Mouse (Mus musculus): ENCODE data around the gene Epm2a. TPM values are rescaled to one million over a fixed set of nuclear protein-coding genes. Genes with fewer than 3 reads are reported as not detected.
"Not testable (repeated sequence)": the region's sequence is repeated elsewhere in the genome, so short reads cannot be mapped to it uniquely, and the experiment has no call there.

Gene Epm2a
- 1.0 and 1.1 TPM in 2 replicates for polyA plus RNA-seq (2014; fragmentation: Nextera tagmentation; extraction: Ambion mirVana)

GRCm38 (mm10) chr10:11343205-11344141 is at the start of gene Epm2a:
Epm2a (plus strand) TSS chr10:11343404.
- H3K4me3 ChIP-seq (ENCODE audit: low read depth, low read length) = peak within 1 kb of the TSS; percentile 68
- peak; percentile 84 for DNase-seq (ENCODE audit: low spot score)
- no peaks in the 10 kb centered on the region for H3K36me3 ChIP-seq (ENCODE audit: control insufficient read depth, insufficient read depth, low read length)
- peak within 1 kb of the TSS; percentile 96 for H3K27ac ChIP-seq (ENCODE audit: low read depth, low read length)
- ATAC-seq = peak; percentile 96
- peak within 1 kb of the TSS; percentile 73 for H3K4me2 ChIP-seq (ENCODE audit: low read length)
- H3K4me1 ChIP-seq (ENCODE audit: control insufficient read depth, insufficient read depth, low read length) = no peaks in the 10 kb centered on the region
- no peaks in the 10 kb centered on the region for H3K27me3 ChIP-seq (replicated peaks; ENCODE audit: control insufficient read depth, insufficient read depth, low read length)
- H3K9me3 ChIP-seq (replicated peaks; ENCODE audit: control insufficient read depth, low read length) = no peaks in the 10 kb centered on the region
- H3K9ac ChIP-seq (ENCODE audit: low read length) = peak within 1 kb of the TSS; percentile 89
- WGBS = under 1% methylated on average over 90 of the region's 106 CpGs

GRCm38 (mm10) chr10:11298418-11298817 is 44.8 kb upstream of the Epm2a start:
- H3K4me3 ChIP-seq (ENCODE audit: low read depth, low read length) = no peak overlapping the region
- peaks cover 16% of the 10 kb centered on the region for H3K36me3 ChIP-seq (ENCODE audit: control insufficient read depth, insufficient read depth, low read length)
- DNase-seq (ENCODE audit: low spot score) = no peak
- 97% methylated on average over 6 of the region's 6 CpGs for WGBS
- H3K9me3 ChIP-seq (replicated peaks; ENCODE audit: control insufficient read depth, low read length) = no peaks in the 10 kb centered on the region
- no peak overlapping the region for H3K27ac ChIP-seq (ENCODE audit: low read depth, low read length)
- H3K9ac ChIP-seq (ENCODE audit: low read length) = no peak overlapping the region
- H3K4me2 ChIP-seq (ENCODE audit: low read length) = no peak overlapping the region
- no peak for ATAC-seq
- no peaks in the 10 kb centered on the region for H3K4me1 ChIP-seq (ENCODE audit: control insufficient read depth, insufficient read depth, low read length)
- no peaks in the 10 kb centered on the region for H3K27me3 ChIP-seq (replicated peaks; ENCODE audit: control insufficient read depth, insufficient read depth, low read length)

- no peak overlapping the region for H3K27ac ChIP-seq (ENCODE audit: low read depth, low read length)
- 70% methylated on average over 9 of the region's 9 CpGs for WGBS
- DNase-seq (ENCODE audit: low spot score) = peak; percentile 12
- no peaks in the 10 kb centered on the region for H3K4me1 ChIP-seq (ENCODE audit: control insufficient read depth, insufficient read depth, low read length)
- no peaks in the 10 kb centered on the region for H3K27me3 ChIP-seq (replicated peaks; ENCODE audit: control insufficient read depth, insufficient read depth, low read length)
- no peak overlapping the region for H3K4me2 ChIP-seq (ENCODE audit: low read length)
- no peak overlapping the region for H3K4me3 ChIP-seq (ENCODE audit: low read depth, low read length)
- H3K9ac ChIP-seq (ENCODE audit: low read length) = no peak overlapping the region
- H3K9me3 ChIP-seq (replicated peaks; ENCODE audit: control insufficient read depth, low read length) = no peaks in the 10 kb centered on the region
- ATAC-seq = no peak
- no peaks in the 10 kb centered on the region for H3K36me3 ChIP-seq (ENCODE audit: control insufficient read depth, insufficient read depth, low read length)
These were observed 37.7 kb upstream of the Epm2a start for GRCm38 (mm10) chr10:11305365-11306053.

- no peak for ATAC-seq
- no peak overlapping the region for H3K4me2 ChIP-seq (ENCODE audit: low read length)
- no peak overlapping the region for H3K27ac ChIP-seq (ENCODE audit: low read depth, low read length)
- no peak for DNase-seq (ENCODE audit: low spot score)
- H3K4me3 ChIP-seq (ENCODE audit: low read depth, low read length) = no peak overlapping the region
- no peaks in the 10 kb centered on the region for H3K9me3 ChIP-seq (replicated peaks; ENCODE audit: control insufficient read depth, low read length)
- H3K9ac ChIP-seq (ENCODE audit: low read length) = no peak overlapping the region
- no peaks in the 10 kb centered on the region for H3K4me1 ChIP-seq (ENCODE audit: control insufficient read depth, insufficient read depth, low read length)
- WGBS = 53% methylated on average over 2 of the region's 2 CpGs
- H3K27me3 ChIP-seq (replicated peaks; ENCODE audit: control insufficient read depth, insufficient read depth, low read length) = no peaks in the 10 kb centered on the region
- no peaks in the 10 kb centered on the region for H3K36me3 ChIP-seq (ENCODE audit: control insufficient read depth, insufficient read depth, low read length)
These were observed 37.2 kb upstream of the Epm2a start for GRCm38 (mm10) chr10:11306054-11306367.

- Histone ChIP-seq H3K9ac (ENCODE audit: low read length) (no peak overlapping the region), H3K36me3 (ENCODE audit: control insufficient read depth, insufficient read depth, low read length) (no peaks in the 10 kb centered on the region), H3K4me3 (ENCODE audit: low read depth, low read length) (no peak overlapping the region), H3K27me3 (replicated peaks; ENCODE audit: control insufficient read depth, insufficient read depth, low read length) (no peaks in the 10 kb centered on the region), H3K9me3 (replicated peaks; ENCODE audit: control insufficient read depth, low read length) (no peaks in the 10 kb centered on the region), H3K27ac (ENCODE audit: low read depth, low read length) (no peak overlapping the region), H3K4me1 (ENCODE audit: control insufficient read depth, insufficient read depth, low read length) (no peaks in the 10 kb centered on the region), H3K4me2 (ENCODE audit: low read length) (no peak overlapping the region)
- WGBS = 84% methylated on average over 1 of the region's 1 CpGs
- no peak for DNase-seq (ENCODE audit: low spot score)
- no peak for ATAC-seq
These were observed 33.3 kb upstream of the Epm2a start for GRCm38 (mm10) chr10:11309866-11310265.

GRCm38 (mm10) chr10:11310481-11310880 is 32.7 kb upstream of the Epm2a start:
- H3K4me2 ChIP-seq (ENCODE audit: low read length) = no peak overlapping the region
- no peaks in the 10 kb centered on the region for H3K4me1 ChIP-seq (ENCODE audit: control insufficient read depth, insufficient read depth, low read length)
- H3K27ac ChIP-seq (ENCODE audit: low read depth, low read length) = no peak overlapping the region
- H3K9me3 ChIP-seq (replicated peaks; ENCODE audit: control insufficient read depth, low read length) = no peaks in the 10 kb centered on the region
- no peaks in the 10 kb centered on the region for H3K27me3 ChIP-seq (replicated peaks; ENCODE audit: control insufficient read depth, insufficient read depth, low read length)
- DNase-seq (ENCODE audit: low spot score) (no peak), ATAC-seq (no peak)
- H3K36me3 ChIP-seq (ENCODE audit: control insufficient read depth, insufficient read depth, low read length) = no peaks in the 10 kb centered on the region
- no peak overlapping the region for H3K9ac ChIP-seq (ENCODE audit: low read length)
- H3K4me3 ChIP-seq (ENCODE audit: low read depth, low read length) = no peak overlapping the region

GRCm38 (mm10) chr10:11317856-11318454 is 25.2 kb upstream of the Epm2a start:
- H3K4me1 ChIP-seq (ENCODE audit: control insufficient read depth, insufficient read depth, low read length); H3K4me3 ChIP-seq (ENCODE audit: low read depth, low read length); H3K27me3 ChIP-seq (replicated peaks; ENCODE audit: control insufficient read depth, insufficient read depth, low read length); ATAC-seq; H3K9me3 ChIP-seq (replicated peaks; ENCODE audit: control insufficient read depth, low read length); H3K9ac ChIP-seq (ENCODE audit: low read length); H3K27ac ChIP-seq (ENCODE audit: low read depth, low read length); H3K36me3 ChIP-seq (ENCODE audit: control insufficient read depth, insufficient read depth, low read length); H3K4me2 ChIP-seq (ENCODE audit: low read length); DNase-seq (ENCODE audit: low spot score): not testable (repeated sequence)

- no peak overlapping the region for H3K27ac ChIP-seq (ENCODE audit: low read depth, low read length)
These were observed 23.7 kb upstream of the Epm2a start for GRCm38 (mm10) chr10:11319446-11319970.

More at GRCm38 (mm10) chr10:11319446-11319970, 23.7 kb upstream of the Epm2a start:
- no peaks in the 10 kb centered on the region for H3K36me3 ChIP-seq (ENCODE audit: control insufficient read depth, insufficient read depth, low read length)
- no peak overlapping the region for H3K4me2 ChIP-seq (ENCODE audit: low read length)
- no peak overlapping the region for H3K4me3 ChIP-seq (ENCODE audit: low read depth, low read length)
- 75% methylated on average over 1 of the region's 1 CpGs for WGBS
- no peaks in the 10 kb centered on the region for H3K27me3 ChIP-seq (replicated peaks; ENCODE audit: control insufficient read depth, insufficient read depth, low read length)
- no peak overlapping the region for H3K9ac ChIP-seq (ENCODE audit: low read length)
- no peak for DNase-seq (ENCODE audit: low spot score)
- ATAC-seq = no peak
- no peaks in the 10 kb centered on the region for H3K4me1 ChIP-seq (ENCODE audit: control insufficient read depth, insufficient read depth, low read length)
- no peaks in the 10 kb centered on the region for H3K9me3 ChIP-seq (replicated peaks; ENCODE audit: control insufficient read depth, low read length)
